Mouse (Mus musculus): ENCODE data around the gene Insm2.

- TF ChIP-seq CTCF (IDR thresholded peaks at IDR 0.05; ENCODE audit: borderline replicate concordance, insufficient read depth, low read length): no peak
- TF ChIP-seq POLR2A (IDR thresholded peaks at IDR 0.05; ENCODE audit: low read depth, low read length): no peak
These were observed 644 bp downstream of the Insm2 start for GRCm38 (mm10) chr12:55599639-55600502.
